Comparison of ENCODE assay signal across 8 mouse cellular contexts in genomic region chr8:84285665-84286064, GRCm38 (mm10). TPM values are rescaled to one million over a fixed set of nuclear protein-coding genes. Genes with fewer than 3 reads are reported as not detected.
A peak's percentile ranks its signal among the peaks of the same experiment; 100 is the strongest.
DNase-seq lines count a peak whose midpoint lies in the region; ATAC-seq lines count a peak whose summit lies in the region.
"Not testable (repeated sequence)": the region's sequence is repeated elsewhere in the genome, so short reads cannot be mapped to it uniquely, and the experiment has no call there.

No protein-coding gene starts in this region.

- not testable (repeated sequence) for H3K27me3 ChIP-seq in intestine, embryonic 14.5 days (replicated peaks; ENCODE audit: control insufficient read depth, insufficient read depth, low read length); limb, embryonic 12.5 days; splenic B cell, adult 2 months (ENCODE audit: control insufficient read depth, insufficient read depth, low read length, poor library complexity, severe bottlenecking)

- ATAC-seq in intestine, embryonic 14.5 days (replicated peaks; ENCODE audit: low FRiP score, low TSS enrichment, low read depth); limb, embryonic 12.5 days (ENCODE audit: insufficient number of reproducible peaks, insufficient read depth, low FRiP score, low TSS enrichment, low read depth): not testable (repeated sequence)
- ATAC-seq in megakaryocyte-erythroid progenitor cell, adult 5-6 weeks (replicated peaks; ENCODE audit: low FRiP score, low TSS enrichment, poor library complexity, severe bottlenecking), result peak; percentile 79; the same call in 1 of the 2 replicates

- H3K9me3 ChIP-seq in intestine, embryonic 14.5 days (ENCODE audit: control insufficient read depth, low read length); limb, embryonic 12.5 days: not testable (repeated sequence)

- intact Hi-C loops in gastrocnemius, postnatal 36 days (cut with DNase I), result not testable (repeated sequence)

- not testable (repeated sequence) for H3K4me1 ChIP-seq in intestine, embryonic 14.5 days (replicated peaks; ENCODE audit: control insufficient read depth, insufficient read depth, low read length)
- peaks cover 19% of the 10 kb centered on the region for H3K4me1 ChIP-seq in limb, embryonic 12.5 days (replicated peaks)

- H3K36me3 ChIP-seq in intestine, embryonic 14.5 days (ENCODE audit: control insufficient read depth, insufficient read depth, low read length); limb, embryonic 12.5 days; splenic B cell, adult 2 months (ENCODE audit: control insufficient read depth, insufficient read depth, low read length, poor library complexity, severe bottlenecking): not testable (repeated sequence)

- not testable (repeated sequence) for H3K4me2 ChIP-seq in intestine, embryonic 14.5 days (ENCODE audit: low read length); limb, embryonic 12.5 days

- peak overlapping the region; percentile 47; the same call in 1 of the 2 replicates for H3K27ac ChIP-seq in intestine, embryonic 14.5 days (ENCODE audit: low read depth)
- peak overlapping the region; percentile 78 for H3K27ac ChIP-seq in limb, embryonic 12.5 days

- not testable (repeated sequence) for H3K9ac ChIP-seq in intestine, embryonic 14.5 days (ENCODE audit: low read length); limb, embryonic 12.5 days (replicated peaks)

- not testable (repeated sequence) for H3K4me3 ChIP-seq in intestine, embryonic 14.5 days (ENCODE audit: low read depth, low read length); limb, embryonic 12.5 days (replicated peaks)

- DNase-seq in B cell, adult 2 months, result peak; percentile 62 to 66
- DNase-seq in adrenal gland, adult 18-20 months (ENCODE audit: low spot score in 2 of 2), result peak; percentile 30 to 42
- peak; percentile 70 for DNase-seq in embryo, embryonic 10.5 days (ENCODE audit: low spot score)
- peak; percentile 16 to 28 for DNase-seq in gastrocnemius, postnatal 36 days
- DNase-seq in intestine, embryonic 14.5 days (ENCODE audit: low spot score), result not testable (repeated sequence)
- DNase-seq in splenic B cell, adult 2 months (ENCODE audit: low read depth, low spot score), result peak; percentile 69

- WGBS in intestine, embryonic 14.5 days, result 54% methylated on average over 4 of the region's 5 CpGs
- 54% methylated on average over 5 of the region's 5 CpGs for WGBS in limb, embryonic 12.5 days

RNA-seq across cellular contexts. Expression of gene Ccdc130, which starts 15.5 kb away (rescaled TPM):
- total RNA-seq in adrenal gland, adult 18-20 months (2021), result 10 to 100 TPM; 18.7 to 19.4 TPM
- total RNA-seq in gastrocnemius, postnatal 36 days (2021), result 1 to 10 TPM; 5.0 to 8.7 TPM
- polyA plus RNA-seq in intestine, embryonic 14.5 days (2014; fragmentation: Nextera tagmentation; extraction: Ambion mirVana), result 20.6 and 22.5 TPM in 2 replicates
- 19.0 and 20.3 TPM in 2 replicates for polyA plus RNA-seq in limb, embryonic 12.5 days (2016; fragmentation: Nextera tagmentation; extraction: Ambion mirVana)
- 18.0 and 20.9 TPM in 2 replicates for total RNA-seq in megakaryocyte-erythroid progenitor cell, adult 5-6 weeks (2014; fragmentation: Nextera tagmentation)
- total RNA-seq in megakaryocyte-erythroid progenitor cell, adult 5-6 weeks (2017), result 9.5 and 12.7 TPM in 2 replicates

RNA-seq across cellular contexts. Expression of gene Mri1, which starts 28.5 kb away (rescaled TPM):
- total RNA-seq in adrenal gland, adult 18-20 months (2021), result 10 to 100 TPM; 26.2 to 33.4 TPM
- total RNA-seq in gastrocnemius, postnatal 36 days (2021), result 10 to 100 TPM; 11.0 to 17.3 TPM
- 79.7 and 90.6 TPM in 2 replicates for polyA plus RNA-seq in intestine, embryonic 14.5 days (2014; fragmentation: Nextera tagmentation; extraction: Ambion mirVana)
- polyA plus RNA-seq in limb, embryonic 12.5 days (2016; fragmentation: Nextera tagmentation; extraction: Ambion mirVana), result 78.4 and 80.1 TPM in 2 replicates
- total RNA-seq in megakaryocyte-erythroid progenitor cell, adult 5-6 weeks (2014; fragmentation: Nextera tagmentation), result 36.7 and 51.9 TPM in 2 replicates
- 19.1 and 19.3 TPM in 2 replicates for total RNA-seq in megakaryocyte-erythroid progenitor cell, adult 5-6 weeks (2017)

RNA-seq across cellular contexts. Expression of gene D8Ertd738e, which starts 36.1 kb away (rescaled TPM):
- 100 to 1,000 TPM; 292 to 304 TPM for total RNA-seq in adrenal gland, adult 18-20 months (2021)
- total RNA-seq in gastrocnemius, postnatal 36 days (2021), result 100 to 1,000 TPM; 166 to 182 TPM
- polyA plus RNA-seq in intestine, embryonic 14.5 days (2014; fragmentation: Nextera tagmentation; extraction: Ambion mirVana), result 377 and 380 TPM in 2 replicates
- 338 and 352 TPM in 2 replicates for polyA plus RNA-seq in limb, embryonic 12.5 days (2016; fragmentation: Nextera tagmentation; extraction: Ambion mirVana)
- total RNA-seq in megakaryocyte-erythroid progenitor cell, adult 5-6 weeks (2014; fragmentation: Nextera tagmentation), result 122 and 195 TPM in 2 replicates
- total RNA-seq in megakaryocyte-erythroid progenitor cell, adult 5-6 weeks (2017), result 63.7 and 94.8 TPM in 2 replicates

RNA-seq across cellular contexts. Expression of gene Zswim4, which starts 48.8 kb away (rescaled TPM):
- total RNA-seq in adrenal gland, adult 18-20 months (2021), result 10 to 100 TPM; 36.4 to 56.0 TPM
- 1 to 10 TPM; 7.1 to 8.4 TPM for total RNA-seq in gastrocnemius, postnatal 36 days (2021)
- polyA plus RNA-seq in intestine, embryonic 14.5 days (2014; fragmentation: Nextera tagmentation; extraction: Ambion mirVana), result 10.9 and 11.5 TPM in 2 replicates
- polyA plus RNA-seq in limb, embryonic 12.5 days (2016; fragmentation: Nextera tagmentation; extraction: Ambion mirVana), result 33.1 and 34.3 TPM in 2 replicates
- 2.8 and 4.8 TPM in 2 replicates for total RNA-seq in megakaryocyte-erythroid progenitor cell, adult 5-6 weeks (2014; fragmentation: Nextera tagmentation)
- total RNA-seq in megakaryocyte-erythroid progenitor cell, adult 5-6 weeks (2017), result 3.3 and 3.7 TPM in 2 replicates
